Mouse (Mus musculus): ENCODE results near the gene Cebpe.

DNA sequence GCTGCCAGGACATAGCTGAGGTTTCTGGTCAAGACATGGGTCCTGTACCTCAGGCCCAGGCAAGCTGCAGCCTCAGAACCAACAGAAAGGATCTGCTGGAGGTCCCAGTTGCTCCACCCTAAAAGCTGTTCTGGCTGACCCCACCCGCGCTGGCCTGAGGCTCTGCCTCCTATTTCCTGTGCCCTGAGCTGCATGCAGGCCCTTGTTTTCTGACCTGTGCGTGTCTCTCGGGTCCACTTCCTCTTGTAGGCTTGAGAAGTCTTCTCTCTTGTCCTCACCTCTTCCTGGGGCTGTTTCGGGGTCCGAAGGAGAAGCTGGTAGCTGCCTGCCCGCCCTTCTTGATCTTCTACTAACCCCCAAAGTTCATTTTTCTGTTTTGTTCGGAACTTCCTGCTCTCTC lies 887 bp upstream of the Cebpe start:
- no peak for TF ChIP-seq CTCF (IDR thresholded peaks at IDR 0.05)
- no peak for TF ChIP-seq EP300 (IDR thresholded peaks at IDR 0.05; ENCODE audit: insufficient read depth, low read depth, low read length)

Data from heart, adult 2 months (tissue).